Comparison of ENCODE assay signal across 10 mouse cellular contexts in genomic region chr13:73041233-73042040, GRCm38 (mm10).
DNase-seq lines count a peak whose midpoint lies in the region; ATAC-seq and TF ChIP-seq lines count a peak whose summit lies in the region.
"Had no signal": no experiment of that assay in that cellular context is flagged by ENCODE, and none has a peak within 500 bp of the region (broad histone marks: within the 10 kb centered on the region; RNA-seq: fewer than 3 reads in every experiment).

No protein-coding gene starts in this region.

- intact Hi-C loops in gastrocnemius, postnatal 14 days (cut with DNase I; ENCODE audit: low total_unique reads) = no loop called here

- no peak overlapping the region for H3K9ac ChIP-seq in forebrain, embryonic 12.5 days
- H3K9ac ChIP-seq in hindbrain, postnatal 0 days (replicated peaks; ENCODE audit: low read length) = no peak overlapping the region
- H3K9ac ChIP-seq in neural tube, embryonic 13.5 days = no peak overlapping the region

- peak; percentile 26 for DNase-seq in embryonic facial prominence, embryonic 10.5 days (ENCODE audit: low spot score)
- DNase-seq in hindbrain, postnatal 0 days (ENCODE audit: low spot score) = peak; percentile 46
- no peak for DNase-seq in cerebellum, postnatal 25 days
- DNase-seq in layer of hippocampus, adult 11-12 months (ENCODE audit: low spot score) = no peak
- DNase-seq in gastrocnemius, postnatal 14 days = no peak
- DNase-seq: gastrocnemius, postnatal 10 days; kidney, postnatal 25 days; right cerebral cortex, postnatal 14 days had no signal

- H3K9me3 ChIP-seq in embryonic facial prominence, embryonic 10.5 days = 0 out of 2 replicates have a peak, but pooled peaks cover 4% of the 10 kb centered on the region
- peaks cover 3% of the 10 kb centered on the region; the same call in 1 of the 2 replicates for H3K9me3 ChIP-seq in forebrain, embryonic 12.5 days
- no peaks in the 10 kb centered on the region for H3K9me3 ChIP-seq in hindbrain, postnatal 0 days (ENCODE audit: low read length)
- no peaks in the 10 kb centered on the region for H3K9me3 ChIP-seq in neural tube, embryonic 13.5 days

- WGBS in embryonic facial prominence, embryonic 10.5 days = 32% methylated on average over 14 of the region's 14 CpGs
- WGBS in forebrain, embryonic 12.5 days = 20% methylated on average over 14 of the region's 14 CpGs
- WGBS in hindbrain, postnatal 0 days = 27% methylated on average over 14 of the region's 14 CpGs
- WGBS in neural tube, embryonic 13.5 days = 23% methylated on average over 14 of the region's 14 CpGs

- H3K27ac ChIP-seq in embryonic facial prominence, embryonic 10.5 days (replicated peaks) = no peak overlapping the region
- peak overlapping the region; percentile 46; the same call in 1 of the 2 replicates for H3K27ac ChIP-seq in forebrain, embryonic 12.5 days
- H3K27ac ChIP-seq in hindbrain, postnatal 0 days = no peak overlapping the region
- peak overlapping the region; percentile 35; the same call in 1 of the 2 replicates for H3K27ac ChIP-seq in neural tube, embryonic 13.5 days (replicated peaks)

- no peaks in the 10 kb centered on the region for H3K36me3 ChIP-seq in embryonic facial prominence, embryonic 10.5 days (replicated peaks)
- H3K36me3 ChIP-seq in forebrain, embryonic 12.5 days (replicated peaks) = no peaks in the 10 kb centered on the region
- H3K36me3 ChIP-seq in hindbrain, postnatal 0 days (ENCODE audit: insufficient read depth, low read length) = no peaks in the 10 kb centered on the region
- H3K36me3 ChIP-seq in neural tube, embryonic 13.5 days = no peaks in the 10 kb centered on the region

- H3K4me3 ChIP-seq in embryonic facial prominence, embryonic 10.5 days = no peak overlapping the region
- no peak overlapping the region for H3K4me3 ChIP-seq in forebrain, embryonic 12.5 days (replicated peaks)
- no peak overlapping the region for H3K4me3 ChIP-seq in hindbrain, postnatal 0 days (ENCODE audit: low read length)
- no peak overlapping the region for H3K4me3 ChIP-seq in neural tube, embryonic 13.5 days

- no peak for TF ChIP-seq CTCF in hindbrain, postnatal 0 days (IDR thresholded peaks at IDR 0.05; ENCODE audit: low read depth)

- H3K27me3 ChIP-seq in embryonic facial prominence, embryonic 10.5 days (replicated peaks; ENCODE audit: low read depth, poor library complexity, severe bottlenecking) = peaks cover 73% of the 10 kb centered on the region
- H3K27me3 ChIP-seq in forebrain, embryonic 12.5 days = peaks cover 79% of the 10 kb centered on the region
- H3K27me3 ChIP-seq in hindbrain, postnatal 0 days (ENCODE audit: insufficient read depth, low read length) = no peaks in the 10 kb centered on the region
- H3K27me3 ChIP-seq in neural tube, embryonic 13.5 days = peaks cover 58% of the 10 kb centered on the region

- peaks cover 16% of the 10 kb centered on the region for H3K4me1 ChIP-seq in embryonic facial prominence, embryonic 10.5 days
- peaks cover 22% of the 10 kb centered on the region for H3K4me1 ChIP-seq in forebrain, embryonic 12.5 days
- H3K4me1 ChIP-seq in hindbrain, postnatal 0 days (ENCODE audit: insufficient read depth, low read length) = 0 out of 2 replicates have a peak, but pooled peaks cover 4% of the 10 kb centered on the region
- H3K4me1 ChIP-seq in neural tube, embryonic 13.5 days (replicated peaks) = peaks cover 25% of the 10 kb centered on the region

- peak; percentile 84 for ATAC-seq in forebrain, embryonic 12.5 days (ENCODE audit: low FRiP score)
- ATAC-seq in hindbrain, postnatal 0 days = peak; percentile 43
- ATAC-seq in neural tube, embryonic 13.5 days (ENCODE audit: low read depth) = peak; percentile 94

- no peak overlapping the region for H3K4me2 ChIP-seq in forebrain, embryonic 12.5 days
- no peak overlapping the region for H3K4me2 ChIP-seq in hindbrain, postnatal 0 days (ENCODE audit: low read depth, low read length)
- H3K4me2 ChIP-seq in neural tube, embryonic 13.5 days = peak overlapping the region; percentile 11; the same call in 1 of the 2 replicates

Comparison
In these comparisons a context has a peak if more than half of its experiments do, and no peak if none do; other contexts are left out.
1. DNase-seq: peak in embryonic facial prominence, embryonic 10.5 days (single experiment) and hindbrain, postnatal 0 days (single experiment); none in cerebellum, postnatal 25 days (0 of 2), layer of hippocampus, adult 11-12 months (single experiment) and gastrocnemius, postnatal 14 days (single experiment).
2. H3K27ac ChIP-seq: peak in forebrain, embryonic 12.5 days (single experiment) and neural tube, embryonic 13.5 days (single experiment); none in embryonic facial prominence, embryonic 10.5 days (single experiment) and hindbrain, postnatal 0 days (single experiment).
3. ATAC-seq: peak in every context shown above with its lines; median percentile 94 in neural tube, embryonic 13.5 days; 84 in forebrain, embryonic 12.5 days; 43 in hindbrain, postnatal 0 days.